Mouse (Mus musculus): ENCODE measurements at regions not wholly inside any gene's neighbourhood (a gene's known extent, or its start where the extent isn't known, plus 50 kb on each side); places are given as distances from the start of the nearest gene placed in this dataset.

- TF ChIP-seq CTCF (conservative IDR thresholded peaks at IDR 0.05; ENCODE audit: low read length) = no peak
- TF ChIP-seq NANOG (IDR thresholded peaks at IDR 0.05; ENCODE audit: borderline replicate concordance, low read length) = no peak
Observed at GRCm38 (mm10) chr2:115177076-115177475, 404.4 kb upstream of the BC052040 start.
